Mouse (Mus musculus) adrenal gland, postnatal 25 days (tissue): ENCODE results near the gene Gap43. TPM values are rescaled to one million over a fixed set of nuclear protein-coding genes. Genes with fewer than 3 reads are reported as not detected.
"Not testable (repeated sequence)": the region's sequence is repeated elsewhere in the genome, so short reads cannot be mapped to it uniquely, and the experiment has no call there.

ENCODE experiments used
- DNase-seq: peaks from one replicate; pipeline ENCODE4 v3.0.0; 2021; ENCODE audit warnings: mixed read lengths
- microRNA-seq, 2 experiments: library from miRNA; unstranded; fragments of <30 nt; microRNA quantifications; one replicate each; pipeline ENCODE4 v1.2.0; 2021
- total RNA-seq: library from RNA; stranded (reverse); gene quantifications from 2 replicates; pipeline ENCODE4 v1.2.3, GENCODE M21; 2021

Gene Gap43
- total RNA-seq, 1 experiment from 2014 or later: 1.2 TPM

DNA sequence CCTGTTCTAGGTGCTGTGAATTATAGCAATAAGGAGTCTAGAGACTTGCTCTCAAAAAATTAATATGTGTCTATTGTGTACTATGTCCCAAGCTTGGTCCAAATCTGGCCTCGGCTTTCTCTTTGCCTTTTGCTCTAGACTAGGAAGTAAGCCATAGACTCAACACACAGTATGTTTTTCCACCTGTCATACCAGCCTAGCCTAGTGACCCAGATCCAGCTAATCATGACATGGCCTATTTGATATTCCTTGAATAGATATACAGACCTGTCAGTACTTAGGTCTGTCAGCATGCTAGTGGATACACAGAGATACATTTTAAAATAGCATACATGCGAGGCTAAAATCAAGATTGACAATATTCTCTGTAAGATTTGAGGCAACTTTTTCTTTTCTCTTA is 46.4 kb downstream of the Gap43 start:
- DNase-seq: no peak

DNA sequence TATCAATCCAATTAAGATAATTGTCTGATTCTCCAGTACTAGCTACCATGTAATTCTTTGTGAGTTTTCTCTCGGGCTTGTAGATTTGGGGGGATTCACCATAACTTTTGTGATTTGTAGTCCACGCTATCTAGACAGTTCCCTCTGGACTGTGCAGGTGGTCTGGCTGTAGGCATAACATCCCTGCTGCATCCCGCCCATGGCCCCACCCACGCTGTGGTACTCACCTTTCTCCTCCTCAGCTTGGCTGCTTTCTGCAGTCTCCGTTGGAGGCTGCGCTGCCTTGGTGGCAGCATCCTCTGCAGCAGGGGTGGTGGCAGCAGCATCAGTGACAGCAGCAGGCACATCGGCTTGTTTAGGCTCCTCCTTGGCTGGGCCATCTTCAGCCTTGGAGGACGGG is 48.9 kb downstream of the Gap43 start:
- DNase-seq: no peak

- DNase-seq: no peak
Measured at GRCm38 (mm10) chr16:42284005-42284404, 56.4 kb downstream of the Gap43 start.

DNA sequence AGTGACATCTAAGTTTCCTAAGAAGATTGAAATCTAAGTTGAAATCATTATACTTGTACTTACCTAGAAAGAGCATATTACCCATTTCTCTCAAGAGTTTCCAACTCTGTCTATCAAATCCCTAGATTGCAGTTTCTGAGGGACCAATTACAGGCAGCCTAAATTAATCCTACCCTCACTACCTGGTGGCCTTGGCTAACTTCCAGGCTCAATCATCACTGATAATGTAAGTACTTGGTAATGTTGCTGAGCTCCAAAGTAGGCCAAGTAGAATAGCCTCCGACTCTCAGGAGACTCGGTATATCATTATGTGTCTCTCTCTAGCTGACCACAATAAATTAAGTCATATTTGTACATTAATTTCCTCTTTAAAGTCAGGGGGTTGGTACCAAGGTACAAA is 62.7 kb downstream of the Gap43 start:
- no peak for DNase-seq

DNA sequence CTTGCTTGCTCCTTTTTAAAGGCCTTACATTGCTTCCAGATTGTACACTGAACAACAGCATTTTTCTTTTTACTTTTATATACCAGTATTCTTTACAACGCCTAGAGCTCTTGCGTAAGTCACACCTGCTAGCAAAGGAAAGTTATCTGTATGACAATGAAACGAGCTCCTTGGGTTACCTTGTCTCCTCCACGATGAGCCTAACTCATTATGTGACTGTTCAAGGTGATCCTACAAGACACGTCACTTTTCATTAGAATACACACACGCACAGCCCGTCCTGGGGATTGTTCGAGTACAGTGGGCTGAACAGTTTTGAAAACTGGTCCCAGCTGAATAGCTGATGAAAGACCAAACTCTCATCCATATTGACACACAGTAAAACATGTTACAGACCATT is 63.2 kb downstream of the Gap43 start:
- no peak for DNase-seq

DNA sequence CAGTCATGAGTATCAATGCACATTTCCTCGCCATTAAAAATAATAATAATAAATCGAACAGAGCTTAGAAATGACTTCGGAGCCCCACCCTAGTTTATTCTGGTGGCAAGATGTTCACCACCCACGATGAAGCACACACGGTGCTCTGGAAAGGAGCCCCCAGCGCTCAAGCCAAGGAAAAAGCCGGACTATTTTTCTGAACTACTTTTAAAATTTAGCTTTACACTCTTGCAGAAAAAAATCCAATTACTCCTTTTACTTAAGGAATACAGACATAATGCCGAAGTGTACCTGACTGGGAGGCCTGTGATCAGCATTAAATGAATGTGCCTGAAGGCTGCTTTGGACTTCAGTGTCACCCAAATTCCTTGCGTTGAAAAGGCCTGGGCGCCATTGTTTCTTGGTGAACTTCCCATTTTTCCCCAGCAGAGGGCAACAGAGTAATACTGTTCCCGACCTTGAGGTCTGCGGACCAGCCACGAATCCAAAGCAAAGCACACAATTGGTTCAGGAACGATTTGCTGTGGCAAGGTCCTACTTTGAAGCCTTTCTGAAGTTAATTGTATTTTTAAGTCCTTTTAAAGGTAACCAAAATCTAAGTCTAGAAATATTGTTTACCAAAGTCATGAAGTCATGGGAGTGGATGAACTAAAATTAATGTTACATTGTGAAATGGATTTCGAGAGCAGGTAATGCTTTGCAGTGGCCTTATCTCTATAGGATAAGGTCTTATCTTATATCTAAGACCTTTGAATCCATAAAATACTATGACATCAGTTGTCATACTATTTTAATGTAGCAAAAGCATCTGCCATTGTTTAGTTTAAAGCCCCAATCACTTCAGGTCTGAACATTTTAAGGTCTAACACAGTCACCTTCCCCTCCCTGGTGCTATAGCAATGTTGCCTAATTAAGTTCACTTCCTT is 64.0 kb downstream of the Gap43 start:
- DNase-seq: peak; percentile 55

- no peak for DNase-seq
Measured at GRCm38 (mm10) chr16:42275518-42276215, 64.8 kb downstream of the Gap43 start.

GRCm38 (mm10) chr16:42271213-42271612 is 69.2 kb downstream of the Gap43 start:
- DNase-seq: no peak

- DNase-seq: no peak
Measured at GRCm38 (mm10) chr16:42269587-42269967, 70.9 kb downstream of the Gap43 start.

- DNase-seq: no peak
Measured at GRCm38 (mm10) chr16:42268843-42269586, 71.4 kb downstream of the Gap43 start.

DNA sequence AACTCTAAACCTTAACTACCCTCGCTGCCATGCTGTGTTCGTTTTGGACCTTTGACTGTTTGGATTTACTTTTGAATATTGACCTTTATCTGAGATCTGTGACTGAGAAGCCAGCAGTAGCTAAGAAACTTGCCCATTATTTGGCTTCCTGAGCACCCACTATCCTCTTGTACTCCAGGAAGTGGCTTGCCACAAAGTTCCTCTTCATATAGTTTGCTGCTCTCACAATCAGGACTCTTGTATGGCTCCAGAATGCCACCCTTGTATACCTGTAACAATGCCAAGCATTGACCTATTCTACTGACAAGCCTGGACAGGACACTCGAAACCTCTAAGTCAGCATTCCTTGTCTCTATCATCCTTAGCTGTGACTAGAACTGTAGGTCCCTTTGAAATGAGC is 75.3 kb downstream of the Gap43 start:
- DNase-seq: no peak

- no peak for DNase-seq
Measured at GRCm38 (mm10) chr16:42262935-42263542, 77.4 kb downstream of the Gap43 start.

DNA sequence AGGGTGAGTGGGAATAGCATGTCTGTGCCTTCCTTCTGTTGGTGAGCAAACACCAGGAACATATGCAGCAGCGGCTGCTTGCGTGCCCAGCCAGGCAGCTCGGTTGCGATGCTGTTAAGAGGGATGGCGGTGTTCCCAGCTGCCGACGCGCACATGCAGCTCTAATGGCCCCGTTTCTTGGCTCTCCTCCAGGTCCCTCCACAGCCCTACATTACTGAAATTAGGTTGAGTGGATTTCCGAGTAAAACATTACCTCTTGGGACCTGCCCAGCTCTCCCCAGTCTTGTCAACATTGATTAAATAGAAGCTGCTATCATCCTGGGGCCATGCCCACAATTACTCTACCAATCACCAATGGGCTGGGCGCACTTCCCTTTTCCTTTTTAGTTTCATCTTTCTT is 84.8 kb downstream of the Gap43 start:
- peak; percentile 5 for DNase-seq

DNA sequence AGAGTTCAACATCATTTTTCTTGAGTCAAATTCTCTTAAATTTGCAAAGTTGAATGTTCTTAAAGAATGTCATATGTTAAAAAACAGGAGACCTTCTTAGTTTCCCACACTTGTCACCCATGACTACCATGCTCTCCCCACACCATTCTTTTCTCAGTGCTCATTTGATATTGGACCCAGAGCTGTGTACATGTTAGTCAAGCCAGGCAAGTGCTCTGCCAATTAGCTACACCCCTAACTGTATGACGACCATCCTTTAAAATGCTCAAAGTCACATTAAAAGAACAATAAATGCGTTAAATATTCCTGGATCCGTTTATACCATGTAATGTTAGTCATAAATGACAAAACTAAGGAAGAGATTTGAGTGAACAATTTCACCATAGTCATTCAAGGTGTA is 85.2 kb downstream of the Gap43 start:
- DNase-seq: no peak

GRCm38 (mm10) chr16:42252252-42252651 is 88.2 kb downstream of the Gap43 start:
- DNase-seq: no peak

DNA sequence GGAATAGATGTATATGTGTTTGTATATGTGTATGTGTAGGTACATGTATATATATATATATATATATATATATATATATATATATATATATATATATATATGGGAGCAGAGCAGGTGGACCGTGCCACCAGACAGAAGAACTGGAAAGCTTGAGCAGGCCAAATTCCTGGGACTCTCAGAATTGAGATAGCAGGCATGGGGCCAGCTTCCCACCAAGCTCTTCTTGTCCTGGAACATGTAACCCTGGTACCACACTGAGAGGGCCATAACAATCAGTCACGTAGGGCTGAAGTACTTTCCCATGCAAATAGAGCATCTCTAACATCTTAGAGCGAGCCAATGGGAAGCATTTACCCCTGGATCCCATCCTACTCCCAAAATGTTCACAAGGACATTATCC is 96.3 kb downstream of the Gap43 start:
- DNase-seq: not testable (repeated sequence)

DNA sequence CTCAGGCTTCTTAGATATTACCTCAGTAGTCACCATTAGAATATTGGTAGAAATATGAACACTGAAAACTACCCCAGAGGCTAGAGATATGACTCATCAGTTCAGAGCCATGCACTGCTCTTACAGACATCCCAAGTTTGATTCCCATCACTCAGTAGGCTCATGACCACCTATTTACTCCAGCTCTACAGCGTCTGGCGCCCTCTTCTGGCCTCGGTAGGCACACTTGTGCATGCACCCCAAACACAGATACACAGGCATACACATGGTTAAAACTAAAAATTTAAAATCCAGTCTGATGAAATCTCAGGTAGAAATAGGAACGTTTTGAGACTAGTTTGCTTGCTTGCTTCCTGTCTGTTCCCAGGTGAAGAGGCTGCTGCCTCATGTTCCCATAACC is 109.1 kb downstream of the Gap43 start:
- no peak for DNase-seq

Small RNA genes within 50 kb of the gene (microRNA-seq; reads per million reads assigned to microRNA genes)
- 1.0 to 1.4 reads per million in 2 experiments for gene Mir6540
